Mouse (Mus musculus) CH12.LX (cell line): ENCODE data around the gene Fcrlb. TPM values are rescaled to one million over a fixed set of nuclear protein-coding genes. Genes with fewer than 3 reads are reported as not detected.

ENCODE experiments used
- DNase-seq: peaks from one replicate; pipeline ENCODE4 v3.0.0-alpha.2; 2013; ENCODE audit errors: extremely low read depth
- H3K27ac ChIP-seq: 2 replicates; pipeline ENCODE4 v1.5.1; 2012; ENCODE audit warnings: low read depth, mild to moderate bottlenecking, control low read depth, moderate library complexity; ENCODE audit not compliant: insufficient read depth
- H3K27me3 ChIP-seq: replicated peaks from 2 replicates; pipeline ENCODE3; 2012; ENCODE audit warnings: inconsistent platforms
- H3K36me3 ChIP-seq, 2 experiments: replicated peaks in 1 of 2; 2 replicates each; pipeline versions ENCODE3 to v1.6.1; 2012; ENCODE audit warnings: inconsistent platforms in 1 of 2, low read length in 1 of 2, mild to moderate bottlenecking in 1 of 2, mixed read lengths in 1 of 2, moderate library complexity in 1 of 2; ENCODE audit not compliant: control insufficient read depth in 1 of 2, insufficient read depth in 1 of 2
- H3K4me1 ChIP-seq, 2 experiments: 2 replicates each; pipeline ENCODE4 v1.6.1; 2012; ENCODE audit warnings: inconsistent platforms in 1 of 2, moderate library complexity in 1 of 2; ENCODE audit not compliant: insufficient read depth in 2 of 2, control insufficient read depth in 1 of 2
- H3K4me2 ChIP-seq: 2 replicates; pipeline ENCODE4 v1.6.1; 2012; ENCODE audit warnings: low read depth, mild to moderate bottlenecking, control low read depth; ENCODE audit not compliant: poor library complexity, insufficient read depth, severe bottlenecking
- H3K4me3 ChIP-seq, 3 experiments: fragments of 150-350 bp in 1 of 3; sonication (generic) in 1 of 3; replicated peaks in 1 of 3; 2 replicates each; pipeline versions ENCODE3 to v1.5.1; 2011 to 2012; ENCODE audit warnings: low read depth in 2 of 3, low read length in 2 of 3, mild to moderate bottlenecking in 2 of 3, moderate library complexity in 2 of 3, control low read depth in 1 of 3, improper control_type of control experiment in 1 of 3, inconsistent platforms in 1 of 3, mixed read lengths in 1 of 3; ENCODE audit not compliant: poor library complexity in 1 of 3
- H3K79me2 ChIP-seq: replicated peaks from 2 replicates; pipeline ENCODE4 v1.6.1; 2012; ENCODE audit warnings: mild to moderate bottlenecking, moderate library complexity; ENCODE audit not compliant: control insufficient read depth, poor library complexity, insufficient read depth, severe bottlenecking; ENCODE audit errors: extremely low read depth
- H3K9ac ChIP-seq: 2 replicates; pipeline ENCODE4 v1.6.1; 2012; ENCODE audit warnings: low read depth, mild to moderate bottlenecking, control low read depth, moderate library complexity; ENCODE audit not compliant: insufficient read depth
- H3K9me3 ChIP-seq: replicated peaks from 2 replicates; pipeline ENCODE3; 2012; ENCODE audit warnings: low read length, inconsistent platforms, mixed read lengths
- BHLHE40 ChIP-seq: IDR thresholded peaks from 2 replicates; pipeline ENCODE4 v1.6.1; 2011; ENCODE audit warnings: mild to moderate bottlenecking, low read depth, low read length, improper control_type of control experiment
- CHD1 ChIP-seq: IDR thresholded peaks from 2 replicates; pipeline ENCODE4 v1.6.1; 2012; ENCODE audit warnings: low read depth, low read length, improper control_type of control experiment, inconsistent platforms
- ELF1 ChIP-seq: IDR thresholded peaks from 2 replicates; pipeline ENCODE4 v1.6.1; 2014; ENCODE audit warnings: low read depth, mild to moderate bottlenecking, inconsistent platforms, low read length, improper control_type of control experiment
- EP300 ChIP-seq: IDR thresholded peaks from 2 replicates; pipeline ENCODE4 v1.6.1; 2011; ENCODE audit warnings: low read length, improper control_type of control experiment
- ETS1 ChIP-seq: conservative IDR thresholded peaks from 2 replicates; pipeline ENCODE4 v1.6.1; 2012; ENCODE audit warnings: low read depth, mild to moderate bottlenecking, inconsistent platforms, low read length, improper control_type of control experiment, moderate library complexity
- GABPA ChIP-seq: IDR thresholded peaks from 2 replicates; pipeline ENCODE4 v1.6.1; 2012; ENCODE audit warnings: low read depth, low read length, improper control_type of control experiment, inconsistent platforms; ENCODE audit not compliant: insufficient replicate concordance
- HCFC1 ChIP-seq: IDR thresholded peaks from 2 replicates; pipeline ENCODE4 v1.6.1; 2012; ENCODE audit warnings: low read depth, mild to moderate bottlenecking, inconsistent platforms, low read length, improper control_type of control experiment
- IRF4 ChIP-seq: IDR thresholded peaks from 2 replicates; pipeline ENCODE4 v1.6.1; 2014; ENCODE audit warnings: low read depth, mild to moderate bottlenecking, inconsistent platforms, low read length, improper control_type of control experiment
- JUN ChIP-seq: IDR thresholded peaks from 2 replicates; pipeline ENCODE4 v1.6.1; 2011; ENCODE audit warnings: low read depth, mild to moderate bottlenecking, low read length, improper control_type of control experiment, moderate library complexity; ENCODE audit not compliant: insufficient read depth
- JUND ChIP-seq: conservative IDR thresholded peaks from 2 replicates; pipeline ENCODE4 v1.6.1; 2011; ENCODE audit warnings: low read depth, low read length, improper control_type of control experiment
- KAT2A ChIP-seq: IDR thresholded peaks from 2 replicates; pipeline ENCODE4 v1.6.1; 2012; ENCODE audit warnings: low read length, improper control_type of control experiment, inconsistent platforms; ENCODE audit not compliant: insufficient replicate concordance
- MAFK ChIP-seq: IDR thresholded peaks from 2 replicates; pipeline ENCODE4 v1.6.1; 2011; ENCODE audit warnings: low read length, improper control_type of control experiment; ENCODE audit not compliant: insufficient replicate concordance
- MAX ChIP-seq: IDR thresholded peaks from 2 replicates; pipeline ENCODE4 v1.6.1; 2011; ENCODE audit warnings: low read length, improper control_type of control experiment
- MAZ ChIP-seq: IDR thresholded peaks from 2 replicates; pipeline ENCODE4 v1.6.1; 2012; ENCODE audit warnings: low read depth, mild to moderate bottlenecking, inconsistent platforms, low read length, improper control_type of control experiment, moderate library complexity
- MXI1 ChIP-seq: IDR thresholded peaks from 2 replicates; pipeline ENCODE4 v1.6.1; 2011; ENCODE audit warnings: mild to moderate bottlenecking, low read depth, low read length, improper control_type of control experiment
- NELFE ChIP-seq: IDR thresholded peaks from 2 replicates; pipeline ENCODE4 v1.6.1; 2011; ENCODE audit warnings: low read depth, low read length, improper control_type of control experiment
- NRF1 ChIP-seq: IDR thresholded peaks from 2 replicates; pipeline ENCODE4 v1.6.1; 2014; ENCODE audit warnings: low read depth, mild to moderate bottlenecking, inconsistent platforms, low read length, improper control_type of control experiment, moderate library complexity
- PAX5 ChIP-seq: IDR thresholded peaks from 2 replicates; pipeline ENCODE4 v1.6.1; 2012; ENCODE audit warnings: low read length, inconsistent platforms, mixed read lengths
- POLR2A ChIP-seq: IDR thresholded peaks from 2 replicates; pipeline ENCODE4 v1.6.1; 2011; ENCODE audit warnings: low read depth, mild to moderate bottlenecking, improper control_type of control experiment, low read length
- POLR2AphosphoS2 ChIP-seq: IDR thresholded peaks from 2 replicates; pipeline ENCODE4 v1.6.1; 2011; ENCODE audit warnings: low read depth, low read length, improper control_type of control experiment
- RAD21 ChIP-seq: IDR thresholded peaks from 2 replicates; pipeline ENCODE4 v1.6.1; 2011; ENCODE audit warnings: low read depth, mild to moderate bottlenecking, low read length, improper control_type of control experiment, moderate library complexity
- SIN3A ChIP-seq: IDR thresholded peaks from 2 replicates; pipeline ENCODE4 v1.6.1; 2012; ENCODE audit warnings: low read length, improper control_type of control experiment, inconsistent platforms
- SMC3 ChIP-seq: IDR thresholded peaks from 2 replicates; pipeline ENCODE4 v1.6.1; 2011; ENCODE audit warnings: low read depth, low read length, improper control_type of control experiment
- TBP ChIP-seq: conservative IDR thresholded peaks from 2 replicates; pipeline ENCODE4 v1.6.1; 2011; ENCODE audit warnings: low read depth, low read length, improper control_type of control experiment
- TCF12 ChIP-seq: IDR thresholded peaks from 2 replicates; pipeline ENCODE4 v1.6.1; 2014; ENCODE audit warnings: low read depth, mild to moderate bottlenecking, inconsistent platforms, low read length, improper control_type of control experiment
- UBTF ChIP-seq: IDR thresholded peaks from 2 replicates; pipeline ENCODE4 v1.6.1; 2012; ENCODE audit warnings: low read depth, mild to moderate bottlenecking, inconsistent platforms, low read length, improper control_type of control experiment, moderate library complexity
- USF1 ChIP-seq: IDR thresholded peaks from 2 replicates; pipeline ENCODE4 v1.6.1; 2014; ENCODE audit warnings: low read depth, mild to moderate bottlenecking, inconsistent platforms, low read length, improper control_type of control experiment
- ZKSCAN1 ChIP-seq: IDR thresholded peaks from 2 replicates; pipeline ENCODE4 v1.6.1; 2012; ENCODE audit warnings: low read depth, inconsistent platforms, low read length, improper control_type of control experiment, borderline replicate concordance
- ZMIZ1 ChIP-seq: IDR thresholded peaks from 2 replicates; pipeline ENCODE4 v1.6.1; 2012; ENCODE audit warnings: low read depth, mild to moderate bottlenecking, inconsistent platforms, low read length, improper control_type of control experiment
- ZNF384 ChIP-seq: IDR thresholded peaks from 2 replicates; pipeline ENCODE4 v1.6.1; 2012; ENCODE audit warnings: low read depth, low read length, improper control_type of control experiment, inconsistent platforms
- dilution Hi-C: fragments of 300-500 bp; cut with MboI; formaldehyde crosslinking; loops from 2 replicates; pipeline ENCODE4 v1.14.3; 2020; ENCODE audit warnings: low sequenced_read_pairs; ENCODE audit not compliant: extremely low pct_unique_long_range_greater_than_20kb, extremely low pct_ligation_motif_present
- in situ Hi-C: fragments of 300-500 bp; cut with MboI; formaldehyde crosslinking; loops from 3 replicates; pipeline ENCODE4 v1.14.3; 2019; ENCODE audit warnings: low sequenced_read_pairs, low pct_ligation_motif_present, low pct_unique_long_range_greater_than_20kb, mixed read lengths
- polyA plus RNA-seq: library from polyadenylated mRNA; unstranded; fragments of >175 nt; gene quantifications from 2 replicates; pipeline ENCODE4 v1.2.1, GENCODE M21; 2012; ENCODE audit warnings: low read depth; ENCODE audit not compliant: insufficient read length
- total RNA-seq, 2 experiments: library from RNA; depleted of rRNA; stranded (reverse); fragments of 300-350 nt in 1 of 2; fragments of >200 nt in 1 of 2; gene quantifications; 2 replicates each; pipeline ENCODE4 v1.2.3; 2012 to 2014

Gene Fcrlb
- total and polyA plus RNA-seq, 3 experiments, result not detected

DNA sequence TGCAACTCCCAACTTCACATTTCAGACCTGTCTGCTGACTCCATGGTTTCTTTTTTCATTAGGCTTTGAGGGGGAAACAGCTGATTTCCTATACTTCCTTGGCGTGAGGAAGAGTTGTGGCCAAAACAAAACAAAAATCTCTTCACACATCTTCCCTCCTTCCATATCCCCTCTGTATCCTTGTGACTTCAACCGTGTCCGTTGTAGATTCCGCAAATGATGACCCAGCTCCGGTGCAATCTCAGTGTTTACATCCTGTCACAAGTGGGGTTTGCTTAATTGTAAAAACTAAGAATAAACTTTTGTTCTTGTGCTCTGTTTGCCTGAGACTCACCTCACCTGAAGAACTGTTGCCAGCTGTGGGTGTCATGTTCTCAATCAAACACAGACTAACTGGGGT lies 9.3 kb downstream of the Fcrlb start:
- in situ Hi-C loops, result no loop called here
- Histone ChIP-seq H3K4me1 (peaks cover 5 to 31% of the 10 kb centered on the region in 2 experiments), H3K36me3 (peaks cover 0 to 2% of the 10 kb centered on the region in 2 experiments), H3K9me3 (peaks cover 14% of the 10 kb centered on the region), H3K4me3 (no peak overlapping the region)
- no peak for DNase-seq
- no peak for TF ChIP-seq TCF12
- no peak for TF ChIP-seq PAX5
- no peak for TF ChIP-seq MAZ
- no peak for TF ChIP-seq ZNF384
- TF ChIP-seq JUN, result no peak
- no peak for TF ChIP-seq SIN3A
- TF ChIP-seq IRF4, result no peak
- TF ChIP-seq MAFK, result no peak
- no peak for TF ChIP-seq POLR2A
- TF ChIP-seq ETS1, result no peak
- no peak for TF ChIP-seq EP300
- TF ChIP-seq ELF1, result no peak
- TF ChIP-seq UBTF, result no peak
- no peak for TF ChIP-seq JUND
- TF ChIP-seq MAX, result no peak
- TF ChIP-seq SMC3, result no peak
- no peak for TF ChIP-seq HCFC1
- no peak for TF ChIP-seq USF1
- no peak for TF ChIP-seq CHD1
- TF ChIP-seq ZKSCAN1, result no peak
- TF ChIP-seq, all 38 proteins: peak for 0
- no peaks in the 10 kb centered on the region for H3K79me2 ChIP-seq
- no peak overlapping the region for H3K4me2 ChIP-seq
- H3K27ac ChIP-seq, result no peak overlapping the region
- H3K27me3 ChIP-seq, result no peaks in the 10 kb centered on the region
- no peak overlapping the region for H3K9ac ChIP-seq
- dilution Hi-C loops, result no loop called here

DNA sequence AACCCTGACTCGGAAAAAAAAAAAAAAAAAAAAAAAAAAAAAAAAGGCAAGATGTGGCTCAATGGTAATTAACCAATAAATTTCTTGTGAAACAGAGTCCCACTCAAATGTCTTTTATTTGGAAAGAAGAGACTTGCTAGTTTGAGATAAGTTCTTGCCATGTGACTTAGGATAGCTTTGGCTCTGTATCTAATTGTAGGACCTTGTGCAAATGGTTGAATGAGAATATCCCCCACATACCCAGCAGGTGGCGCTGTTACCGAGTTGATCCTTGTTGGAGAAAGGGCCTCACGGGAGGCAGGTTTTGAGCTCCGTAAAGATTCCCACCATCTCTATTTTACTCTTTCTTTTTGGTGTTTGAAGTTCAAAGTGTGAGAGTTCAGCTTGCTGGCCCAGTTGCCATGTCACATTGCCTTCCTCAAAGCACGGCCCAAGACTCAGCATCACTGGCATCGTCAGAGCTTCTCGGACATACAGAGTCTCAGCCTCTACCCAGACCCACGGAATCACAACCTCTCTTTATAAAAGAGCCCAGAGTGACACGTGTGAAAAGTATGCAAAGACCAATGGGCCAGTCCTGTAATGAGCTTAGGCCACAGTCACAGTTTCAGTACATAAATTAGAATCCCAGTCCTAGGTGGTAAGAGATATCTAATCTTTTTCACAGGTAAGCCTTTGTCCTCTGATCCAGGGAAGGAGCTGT lies 11.1 kb downstream of the Fcrlb start:
- H3K79me2 ChIP-seq, result no peaks in the 10 kb centered on the region
- no peaks in the 10 kb centered on the region for H3K36me3 ChIP-seq
- no peaks in the 10 kb centered on the region for H3K9me3 ChIP-seq
- H3K27me3 ChIP-seq, result no peaks in the 10 kb centered on the region
- H3K4me2 ChIP-seq, result peak overlapping the region; percentile 80
- H3K27ac ChIP-seq, result 0 out of 2 replicates have a peak overlapping the region, but pooled peaks have one; percentile 12
- in situ Hi-C loops (no loop called here), dilution Hi-C loops (no loop called here)
- peak; percentile 93 for DNase-seq
- H3K4me3 ChIP-seq, result peak overlapping the region in 1 of 3 experiments; percentile 48
- peaks cover 11 to 47% of the 10 kb centered on the region in 2 experiments for H3K4me1 ChIP-seq
- H3K9ac ChIP-seq, result peak overlapping the region; percentile 36; the same call in 1 of the 2 replicates
- TF ChIP-seq ZMIZ1, result no peak
- no peak for TF ChIP-seq MAFK
- TF ChIP-seq UBTF, result no peak
- TF ChIP-seq MAZ, result no peak
- TF ChIP-seq POLR2AphosphoS2, result no peak
- no peak for TF ChIP-seq NELFE
- peak; percentile 34; the same call in 1 of the 2 replicates for TF ChIP-seq MAX
- no peak for TF ChIP-seq TCF12
- TF ChIP-seq MXI1, result peak; percentile 1; the same call in 1 of the 2 replicates
- TF ChIP-seq USF1, result no peak
- TF ChIP-seq RAD21, result peak; percentile 93
- TF ChIP-seq NRF1, result no peak
- no peak for TF ChIP-seq EP300
- no peak for TF ChIP-seq KAT2A
- TF ChIP-seq ZNF384, result peak; percentile 91
- TF ChIP-seq BHLHE40, result peak; percentile 76
- TF ChIP-seq JUND, result no peak
- TF ChIP-seq GABPA, result no peak
- TF ChIP-seq ZKSCAN1, result no peak
- TF ChIP-seq JUN, result no peak
- no peak for TF ChIP-seq ETS1
- TF ChIP-seq TBP, result 0 out of 2 replicates have a peak, but pooled peaks have one; percentile 18
- TF ChIP-seq SIN3A, result no peak
